Mouse (Mus musculus) thymus, adult 2 months (tissue): ENCODE measurements at regions not wholly inside any gene's neighbourhood (a gene's known extent, or its start where the extent isn't known, plus 50 kb on each side); places are given as distances from the start of the nearest gene placed in this dataset.

Experiments used
- DNase-seq: peaks from one replicate; pipeline ENCODE4 v3.0.0; 2021
- H3K27ac ChIP-seq: fragments of 200-500 bp; 2 replicates; pipeline ENCODE4 v1.5.1; 2012; ENCODE audit warnings: low read length, control low read depth; ENCODE audit not compliant: control insufficient read depth, insufficient read depth
- H3K27me3 ChIP-seq: fragments of 200-500 bp; 2 replicates; pipeline ENCODE4 v1.6.1; 2012; ENCODE audit warnings: mild to moderate bottlenecking, low read length, moderate library complexity, mixed read lengths; ENCODE audit not compliant: control insufficient read depth, insufficient read depth
- H3K36me3 ChIP-seq: fragments of 200-500 bp; 2 replicates; pipeline ENCODE4 v1.6.1; 2012; ENCODE audit warnings: mild to moderate bottlenecking, low read length, moderate library complexity; ENCODE audit not compliant: control insufficient read depth, insufficient read depth
- H3K4me1 ChIP-seq: fragments of 200-500 bp; replicated peaks from 2 replicates; pipeline ENCODE4 v1.6.1; 2012; ENCODE audit warnings: low read length; ENCODE audit not compliant: control insufficient read depth, insufficient read depth
- H3K4me3 ChIP-seq: fragments of 200-500 bp; 2 replicates; pipeline ENCODE4 v1.5.1; 2012; ENCODE audit warnings: mild to moderate bottlenecking, low read length, control low read depth, moderate library complexity; ENCODE audit not compliant: control insufficient read depth, insufficient read depth
- CTCF ChIP-seq: fragments of 200-500 bp; IDR thresholded peaks from 2 replicates; pipeline ENCODE4 v1.5.1; 2012; ENCODE audit warnings: mild to moderate bottlenecking, control low read depth, low read length, moderate library complexity, borderline replicate concordance; ENCODE audit not compliant: control insufficient read depth, poor library complexity, insufficient read depth; ENCODE audit errors: extremely low read depth
- POLR2A ChIP-seq: fragments of 200-500 bp; IDR thresholded peaks from 2 replicates; pipeline ENCODE4 v1.6.1; 2012; ENCODE audit warnings: mild to moderate bottlenecking, low read length, control low read depth, moderate library complexity; ENCODE audit not compliant: control insufficient read depth, poor library complexity, insufficient read depth; ENCODE audit errors: extremely low read depth
- WGBS: fragments of 180-500 bp; shearing (Covaris S2); methylation state at CpG from one replicate; pipeline ENCODE4 v1.1.7; 2018; 5-methylcytosine and 5-hydroxymethylcytosine counted together

DNA sequence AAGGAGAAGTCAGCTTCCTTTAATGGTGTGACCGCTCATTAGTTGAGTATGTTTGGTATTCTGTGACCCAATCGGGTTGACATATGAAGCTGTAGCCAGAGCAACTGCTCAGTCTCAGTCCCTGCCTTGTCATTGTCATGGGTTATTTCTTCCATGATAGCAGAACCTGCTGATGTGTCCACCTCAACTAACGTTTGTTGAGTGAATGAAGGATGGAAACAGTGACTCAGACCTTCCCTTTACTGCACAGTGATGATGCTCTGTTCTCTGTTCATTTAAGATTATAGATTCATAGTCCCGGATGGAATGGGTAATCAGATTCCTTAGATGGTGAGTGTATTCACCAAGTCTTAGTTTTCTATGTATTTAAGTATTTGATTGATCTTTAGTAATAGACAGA, 493.3 kb upstream of the Adamts16 start:
- no peak for DNase-seq
- Histone ChIP-seq H3K4me1 (no peaks in the 10 kb centered on the region), H3K27ac (no peak overlapping the region), H3K4me3 (no peak overlapping the region), H3K36me3 (no peaks in the 10 kb centered on the region), H3K27me3 (no peaks in the 10 kb centered on the region)
- 83% methylated on average over 4 of the region's 4 CpGs for WGBS
- TF ChIP-seq CTCF: no peak
- TF ChIP-seq POLR2A: no peak

- whole genome bisulfite sequencing: 93% methylated on average over 4 of the region's 4 CpGs
- Histone ChIP-seq H3K27ac (no peak overlapping the region), H3K4me3 (no peak overlapping the region), H3K36me3 (no peaks in the 10 kb centered on the region), H3K27me3 (no peaks in the 10 kb centered on the region), H3K4me1 (no peaks in the 10 kb centered on the region)
- TF ChIP-seq CTCF (no peak), POLR2A (no peak)
- DNase-seq: no peak
These were observed 491.5 kb upstream of the Adamts16 start for GRCm38 (mm10) chr13:71333146-71333545.

DNA sequence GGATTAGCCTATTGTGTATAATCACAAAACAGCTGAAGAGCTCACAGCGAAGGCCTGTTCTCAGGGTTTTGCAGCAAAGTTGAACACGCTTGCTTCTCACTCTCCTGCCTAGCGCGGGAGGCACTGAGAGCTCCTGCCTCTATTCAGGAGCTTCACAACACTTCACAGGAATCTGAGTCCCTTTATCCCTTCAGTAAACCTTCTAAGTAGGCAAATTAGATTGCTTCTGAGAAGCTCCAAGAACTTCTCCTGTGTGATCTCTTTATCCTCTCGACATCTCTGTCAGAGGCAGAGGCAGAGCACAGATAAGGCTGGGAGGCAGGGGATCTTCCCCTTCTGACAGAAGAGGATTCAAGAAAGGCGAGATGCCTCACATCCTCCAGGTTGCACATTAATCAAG, 488.7 kb upstream of the Adamts16 start:
- Histone ChIP-seq H3K27me3 (no peaks in the 10 kb centered on the region), H3K4me1 (no peaks in the 10 kb centered on the region), H3K4me3 (no peak overlapping the region), H3K36me3 (no peaks in the 10 kb centered on the region), H3K27ac (no peak overlapping the region)
- TF ChIP-seq CTCF: no peak
- no peak for TF ChIP-seq POLR2A
- no peak for DNase-seq
- 85% methylated on average over 6 of the region's 6 CpGs for WGBS

DNA sequence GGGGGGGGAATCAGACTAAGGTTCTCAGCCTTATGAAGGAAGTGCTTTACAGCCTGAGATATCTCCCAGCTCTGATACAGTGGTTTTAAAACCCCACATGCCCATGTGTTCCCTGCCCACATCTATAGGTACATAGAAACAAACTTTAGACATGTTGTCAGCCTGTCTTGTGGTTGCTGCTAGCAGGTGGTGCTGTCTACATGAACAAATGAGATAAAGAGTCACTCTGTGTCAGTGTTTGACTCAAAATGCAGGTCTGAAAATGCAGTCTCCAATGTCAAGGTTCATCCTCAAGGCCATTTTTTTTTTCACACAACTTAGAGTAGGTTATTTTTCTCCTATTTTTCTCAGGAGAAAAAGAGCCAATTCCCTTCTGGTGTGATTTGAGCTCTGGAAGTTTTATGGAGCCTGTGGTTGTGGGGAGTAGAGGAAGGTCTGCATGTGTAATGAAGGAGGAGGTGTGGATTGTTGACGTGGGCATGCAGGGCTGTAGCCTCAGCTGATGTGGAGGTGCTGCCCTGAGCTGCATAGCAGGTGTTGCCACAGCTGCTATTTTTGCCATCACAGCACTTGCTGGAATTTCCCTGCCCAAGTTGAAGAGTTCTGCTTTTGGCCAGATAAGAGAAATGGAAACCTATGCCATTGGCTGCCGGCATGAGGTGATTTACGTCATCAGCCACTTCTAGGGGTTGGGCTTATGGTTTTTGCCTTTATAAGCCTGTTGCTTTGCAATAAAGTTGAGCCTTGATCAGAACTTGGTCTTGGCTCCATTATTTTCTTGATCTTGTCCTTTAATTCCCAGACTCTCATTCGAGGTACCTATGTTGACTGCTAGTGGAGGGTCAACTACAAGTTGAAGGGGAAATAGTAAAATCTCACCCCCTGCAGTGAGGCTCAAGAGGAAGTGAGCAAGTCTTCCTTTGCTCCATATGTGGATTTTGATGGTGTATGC, 486.5 kb upstream of the Adamts16 start:
- H3K36me3 ChIP-seq: no peaks in the 10 kb centered on the region
- no peak for TF ChIP-seq CTCF
- no peak for TF ChIP-seq POLR2A
- H3K27me3 ChIP-seq: no peaks in the 10 kb centered on the region
- no peak overlapping the region for H3K4me3 ChIP-seq
- no peak overlapping the region for H3K27ac ChIP-seq
- no peak for DNase-seq
- 31% methylated on average over 4 of the region's 4 CpGs for WGBS
- no peaks in the 10 kb centered on the region for H3K4me1 ChIP-seq

GRCm38 (mm10) chr13:71320489-71320888, 478.9 kb upstream of the Adamts16 start:
- 94% methylated on average over 3 of the region's 3 CpGs for WGBS
- no peaks in the 10 kb centered on the region for H3K27me3 ChIP-seq
- DNase-seq: no peak
- H3K36me3 ChIP-seq: no peaks in the 10 kb centered on the region
- no peak overlapping the region for H3K4me3 ChIP-seq
- no peaks in the 10 kb centered on the region for H3K4me1 ChIP-seq
- TF ChIP-seq POLR2A (no peak), CTCF (no peak)
- no peak overlapping the region for H3K27ac ChIP-seq

GRCm38 (mm10) chr13:71303956-71304355, 462.3 kb upstream of the Adamts16 start:
- 95% methylated on average over 4 of the region's 4 CpGs for WGBS
- no peak for DNase-seq
- TF ChIP-seq CTCF (no peak), POLR2A (no peak)
- H3K4me3 ChIP-seq: no peak overlapping the region
- no peaks in the 10 kb centered on the region for H3K4me1 ChIP-seq
- H3K27ac ChIP-seq: no peak overlapping the region
- H3K36me3 ChIP-seq: no peaks in the 10 kb centered on the region
- H3K27me3 ChIP-seq: no peaks in the 10 kb centered on the region
